Mouse (Mus musculus) heart, embryonic 15.5 days (tissue): ENCODE data around the gene Olfr51. TPM values are rescaled to one million over a fixed set of nuclear protein-coding genes. Genes with fewer than 3 reads are reported as not detected.
"Not testable (repeated sequence)": the region's sequence is repeated elsewhere in the genome, so short reads cannot be mapped to it uniquely, and the experiment has no call there.

ENCODE experiments used
- ATAC-seq: fragments of 200-750 bp; cut with Nextera tagmentation; replicated peaks from 2 replicates; pipeline ENCODE4 v1.8.0; 2017; ENCODE audit warnings: low read depth, moderate TSS enrichment; ENCODE audit not compliant: insufficient number of reproducible peaks, insufficient read depth, low FRiP score
- H3K27ac ChIP-seq: fragments of 300-500 bp; sonication (generic); 2 replicates; pipeline ENCODE4 v1.5.1; 2015; ENCODE audit warnings: mild to moderate bottlenecking, inconsistent platforms
- H3K27me3 ChIP-seq: fragments of 300-500 bp; sonication (generic); 2 replicates; pipeline ENCODE4 v1.6.1; 2015; ENCODE audit warnings: inconsistent platforms
- H3K36me3 ChIP-seq: fragments of 300-500 bp; sonication (generic); 2 replicates; pipeline ENCODE4 v1.6.1; 2015; ENCODE audit warnings: mild to moderate bottlenecking, inconsistent platforms
- H3K4me1 ChIP-seq: fragments of 300-500 bp; sonication (generic); replicated peaks from 2 replicates; pipeline ENCODE4 v1.6.1; 2015; ENCODE audit warnings: inconsistent platforms
- H3K4me2 ChIP-seq: fragments of 300-500 bp; sonication (generic); 2 replicates; pipeline ENCODE4 v1.6.1; 2015; ENCODE audit warnings: inconsistent platforms, mild to moderate bottlenecking, moderate library complexity
- H3K4me3 ChIP-seq: fragments of 300-500 bp; sonication (generic); 2 replicates; pipeline ENCODE4 v1.5.1; 2015; ENCODE audit warnings: mild to moderate bottlenecking, inconsistent platforms
- H3K9ac ChIP-seq: fragments of 300-500 bp; sonication (generic); 2 replicates; pipeline ENCODE4 v1.6.1; 2015; ENCODE audit warnings: mild to moderate bottlenecking, inconsistent platforms
- H3K9me3 ChIP-seq: fragments of 300-500 bp; sonication (generic); replicated peaks from 2 replicates; pipeline ENCODE4 v1.6.1; 2016; ENCODE audit warnings: inconsistent platforms
- WGBS: fragments of 180-500 bp; shearing (Covaris S2); methylation state at CpG from one replicate; pipeline ENCODE4 v1.1.7; 2015; ENCODE audit warnings: mixed read lengths; 5-methylcytosine and 5-hydroxymethylcytosine counted together
- polyA plus RNA-seq: library from polyadenylated mRNA; unstranded; fragments of >200 nt; fragmentation: Nextera tagmentation; extraction: Ambion mirVana; gene quantifications from 2 replicates; pipeline ENCODE4 v1.2.1, GENCODE M21; 2015

The Olfr51 gene
- polyA plus RNA-seq: not detected in 2 replicates

GRCm38 (mm10) chr11:51003296-51003695, at the start of gene Olfr51:
Olfr51 (plus strand) TSS chr11:51003596.
- Histone ChIP-seq H3K4me1 (no peaks in the 10 kb centered on the region), H3K36me3 (no peaks in the 10 kb centered on the region), H3K4me2 (no peak within 1 kb of the TSS), H3K9me3 (no peaks in the 10 kb centered on the region), H3K27ac (no peak within 1 kb of the TSS), H3K27me3 (0 out of 2 replicates have a peak, but pooled peaks cover 2% of the 10 kb centered on the region), H3K9ac (no peak within 1 kb of the TSS), H3K4me3 (no peak within 1 kb of the TSS)
- WGBS: 72% methylated on average over 5 of the region's 5 CpGs
- no peak for ATAC-seq

GRCm38 (mm10) chr11:50953665-50954064, 49.7 kb upstream of the Olfr51 start, which contains the start of gene Prop1:
Prop1 (minus strand) TSS chr11:50953765.
- no peak within 1 kb of the TSS for H3K4me2 ChIP-seq
- 65% methylated on average over 6 of the region's 6 CpGs for WGBS
- H3K27ac ChIP-seq: no peak within 1 kb of the TSS
- H3K4me3 ChIP-seq: no peak within 1 kb of the TSS
- H3K4me1 ChIP-seq: no peaks in the 10 kb centered on the region
- no peaks in the 10 kb centered on the region for H3K36me3 ChIP-seq
- H3K27me3 ChIP-seq: peaks cover 25% of the 10 kb centered on the region
- H3K9ac ChIP-seq: no peak within 1 kb of the TSS
- ATAC-seq: no peak
- H3K9me3 ChIP-seq: no peaks in the 10 kb centered on the region

- Histone ChIP-seq H3K27ac (no peak overlapping the region), H3K4me2 (no peak overlapping the region), H3K4me1 (no peaks in the 10 kb centered on the region), H3K9ac (no peak overlapping the region), H3K4me3 (no peak overlapping the region), H3K36me3 (no peaks in the 10 kb centered on the region), H3K27me3 (peaks cover 8% of the 10 kb centered on the region; the same call in 1 of the 2 replicates), H3K9me3 (no peaks in the 10 kb centered on the region)
- whole genome bisulfite sequencing: 64% methylated on average over 2 of the region's 2 CpGs
- ATAC-seq: no peak
Observed at GRCm38 (mm10) chr11:50964886-50965285, 38.5 kb upstream of the Olfr51 start.

- no peak within 1 kb of the TSS for H3K9ac ChIP-seq
Observed at GRCm38 (mm10) chr11:50966230-50966629, 37.2 kb upstream of the Olfr51 start, which contains the start of gene Olfr1378. Olfr1378 (plus strand) TSS chr11:50966530.

GRCm38 (mm10) chr11:50977216-50977615, 26.2 kb upstream of the Olfr51 start:
- Histone ChIP-seq H3K27me3 (peaks cover 26% of the 10 kb centered on the region), H3K9ac (no peak overlapping the region), H3K27ac (no peak overlapping the region), H3K9me3 (no peaks in the 10 kb centered on the region), H3K4me1 (no peaks in the 10 kb centered on the region), H3K4me2 (no peak overlapping the region), H3K4me3 (no peak overlapping the region), H3K36me3 (no peaks in the 10 kb centered on the region)
- no peak for ATAC-seq
- WGBS: 64% methylated on average over 4 of the region's 4 CpGs

More at GRCm38 (mm10) chr11:50966230-50966629, 37.2 kb upstream of the Olfr51 start, which contains the start of gene Olfr1378:
- H3K4me3 ChIP-seq: no peak within 1 kb of the TSS
- H3K36me3 ChIP-seq: no peaks in the 10 kb centered on the region
- H3K27me3 ChIP-seq: peaks cover 8% of the 10 kb centered on the region; the same call in 1 of the 2 replicates
- H3K4me2 ChIP-seq: no peak within 1 kb of the TSS
- no peaks in the 10 kb centered on the region for H3K9me3 ChIP-seq
- no peaks in the 10 kb centered on the region for H3K4me1 ChIP-seq
- WGBS: 81% methylated on average over 11 of the region's 11 CpGs
- no peak for ATAC-seq
- no peak within 1 kb of the TSS for H3K27ac ChIP-seq

GRCm38 (mm10) chr11:50981667-50982066, 21.7 kb upstream of the Olfr51 start, which contains the start of gene Olfr1377:
Olfr1377 (plus strand) TSS chr11:50981967.
- no peak within 1 kb of the TSS for H3K4me3 ChIP-seq
- WGBS: 78% methylated on average over 5 of the region's 5 CpGs
- ATAC-seq: no peak
- H3K4me1 ChIP-seq: no peaks in the 10 kb centered on the region
- H3K36me3 ChIP-seq: no peaks in the 10 kb centered on the region
- H3K27ac ChIP-seq: no peak within 1 kb of the TSS
- H3K27me3 ChIP-seq: peaks cover 34% of the 10 kb centered on the region
- H3K9ac ChIP-seq: no peak within 1 kb of the TSS
- H3K9me3 ChIP-seq: no peaks in the 10 kb centered on the region
- H3K4me2 ChIP-seq: no peak within 1 kb of the TSS

- H3K9me3 ChIP-seq: no peaks in the 10 kb centered on the region
- WGBS: 39% methylated on average over 5 of the region's 5 CpGs
- no peak for ATAC-seq
- H3K27me3 ChIP-seq: no peaks in the 10 kb centered on the region
- H3K27ac ChIP-seq: no peak overlapping the region
- no peaks in the 10 kb centered on the region for H3K4me1 ChIP-seq
- H3K4me2 ChIP-seq: no peak overlapping the region
- no peak overlapping the region for H3K9ac ChIP-seq
- H3K4me3 ChIP-seq: no peak overlapping the region
- no peaks in the 10 kb centered on the region for H3K36me3 ChIP-seq
Observed at GRCm38 (mm10) chr11:51011821-51012220, 8.4 kb downstream of the Olfr51 start.

GRCm38 (mm10) chr11:51013936-51014335, 10.5 kb downstream of the Olfr51 start, which contains the start of gene Olfr54:
Olfr54 (plus strand) TSS chr11:51014236.
- Histone ChIP-seq H3K4me3 (no peak within 1 kb of the TSS), H3K9me3 (no peaks in the 10 kb centered on the region), H3K27me3 (no peaks in the 10 kb centered on the region), H3K4me1 (no peaks in the 10 kb centered on the region), H3K27ac (no peak within 1 kb of the TSS), H3K9ac (no peak within 1 kb of the TSS), H3K4me2 (no peak within 1 kb of the TSS), H3K36me3 (no peaks in the 10 kb centered on the region)
- no peak for ATAC-seq
- 57% methylated on average over 1 of the region's 1 CpGs for WGBS

GRCm38 (mm10) chr11:51016341-51016740, 12.9 kb downstream of the Olfr51 start:
- Histone ChIP-seq H3K4me3 (no peak overlapping the region), H3K4me1 (no peaks in the 10 kb centered on the region), H3K9me3 (no peaks in the 10 kb centered on the region), H3K27ac (no peak overlapping the region), H3K9ac (no peak overlapping the region), H3K4me2 (no peak overlapping the region), H3K27me3 (no peaks in the 10 kb centered on the region), H3K36me3 (no peaks in the 10 kb centered on the region)
- ATAC-seq: no peak
- WGBS: 46% methylated on average over 2 of the region's 2 CpGs

GRCm38 (mm10) chr11:51026811-51027210, 23.4 kb downstream of the Olfr51 start:
- H3K36me3 ChIP-seq, H3K4me1 ChIP-seq, H3K27ac ChIP-seq, H3K4me2 ChIP-seq, H3K9ac ChIP-seq, H3K27me3 ChIP-seq, ATAC-seq, H3K4me3 ChIP-seq, H3K9me3 ChIP-seq: not testable (repeated sequence)
- WGBS: 79% methylated on average over 11 of the region's 11 CpGs

GRCm38 (mm10) chr11:51029381-51029780, 26.0 kb downstream of the Olfr51 start:
- 77% methylated on average over 8 of the region's 8 CpGs for WGBS
- not testable (repeated sequence) for H3K4me3 ChIP-seq, H3K27ac ChIP-seq, H3K36me3 ChIP-seq, H3K27me3 ChIP-seq, H3K4me1 ChIP-seq, H3K9ac ChIP-seq, ATAC-seq, H3K9me3 ChIP-seq, H3K4me2 ChIP-seq

GRCm38 (mm10) chr11:51030225-51030624, 26.8 kb downstream of the Olfr51 start:
- 73% methylated on average over 2 of the region's 2 CpGs for WGBS
- no peak overlapping the region for H3K27ac ChIP-seq

More at GRCm38 (mm10) chr11:51030225-51030624, 26.8 kb downstream of the Olfr51 start:
- H3K4me2 ChIP-seq: no peak overlapping the region
- ATAC-seq: no peak
- H3K9me3 ChIP-seq: no peaks in the 10 kb centered on the region
- no peaks in the 10 kb centered on the region for H3K4me1 ChIP-seq
- H3K4me3 ChIP-seq: no peak overlapping the region
- H3K9ac ChIP-seq: no peak overlapping the region
- no peaks in the 10 kb centered on the region for H3K27me3 ChIP-seq
- no peaks in the 10 kb centered on the region for H3K36me3 ChIP-seq
